Mouse (Mus musculus): ENCODE data around the gene Crb3. TPM values are rescaled to one million over a fixed set of nuclear protein-coding genes. Genes with fewer than 3 reads are reported as not detected.

The Crb3 gene
- total RNA-seq, 2 experiments from 2014 or later = 0.22 to 0.29 TPM

GRCm38 (mm10) chr17:57099629-57100325 is 40.9 kb downstream of the Crb3 start:
- no peak for DNase-seq
- intact Hi-C loops (cut with DNase I) = loop anchor here (5.0 kb wide), 2 partner anchors 37 to 233 kb away; no protein-coding TSS in a partner anchor

DNA sequence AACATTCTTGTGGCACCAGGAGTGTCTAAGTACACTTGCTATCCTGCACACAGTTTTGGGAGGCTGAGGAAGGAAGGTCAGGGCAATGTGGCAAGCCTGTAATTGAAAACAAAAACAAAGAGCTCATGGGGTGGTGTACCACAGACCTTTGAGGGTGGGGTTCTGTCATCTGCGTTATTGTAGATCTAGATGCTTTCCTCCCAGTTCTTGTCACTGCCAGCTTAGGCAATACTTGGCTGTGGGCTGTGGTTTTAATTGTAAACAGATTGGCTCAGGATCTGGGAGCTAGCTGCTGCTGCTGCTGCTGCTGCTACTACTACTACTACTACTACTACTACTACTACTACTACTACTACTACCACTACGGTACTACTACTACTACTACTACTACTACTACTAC is 43.4 kb downstream of the Crb3 start:
- no peak for DNase-seq
- intact Hi-C loops (cut with DNase I) = no loop called here

DNA sequence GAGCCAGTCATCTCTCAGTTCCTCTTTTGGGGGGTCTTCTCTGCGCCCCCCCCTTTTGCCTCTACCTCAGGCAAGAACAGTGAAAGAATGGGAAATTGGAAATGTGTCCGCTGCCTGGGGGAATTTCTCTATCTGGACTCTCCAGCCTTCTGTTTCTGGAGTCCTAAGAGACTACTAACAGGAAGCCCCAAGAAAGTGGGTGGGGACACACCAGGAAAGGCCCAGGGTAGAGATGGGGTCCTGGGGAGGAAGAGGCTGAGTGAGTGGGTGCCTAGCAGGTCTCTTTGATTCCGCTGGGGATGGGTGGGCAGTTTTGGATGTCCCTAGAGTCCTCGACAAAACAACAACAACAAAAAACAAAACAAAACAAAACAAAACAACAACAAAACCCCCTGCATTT is 45.6 kb downstream of the Crb3 start:
- DNase-seq = no peak
- intact Hi-C loops (cut with DNase I) = no loop called here

- intact Hi-C loops (cut with DNase I) = no loop called here
- DNase-seq = peak; percentile 36 to 51
Measured at GRCm38 (mm10) chr17:57105181-57106034, 46.5 kb downstream of the Crb3 start, which contains the start of gene Tnfsf9. Tnfsf9 (plus strand) TSS chr17:57105325.

GRCm38 (mm10) chr17:57106035-57106368 is 47.1 kb downstream of the Crb3 start:
- DNase-seq = no peak
- intact Hi-C loops (cut with DNase I) = no loop called here

DNA sequence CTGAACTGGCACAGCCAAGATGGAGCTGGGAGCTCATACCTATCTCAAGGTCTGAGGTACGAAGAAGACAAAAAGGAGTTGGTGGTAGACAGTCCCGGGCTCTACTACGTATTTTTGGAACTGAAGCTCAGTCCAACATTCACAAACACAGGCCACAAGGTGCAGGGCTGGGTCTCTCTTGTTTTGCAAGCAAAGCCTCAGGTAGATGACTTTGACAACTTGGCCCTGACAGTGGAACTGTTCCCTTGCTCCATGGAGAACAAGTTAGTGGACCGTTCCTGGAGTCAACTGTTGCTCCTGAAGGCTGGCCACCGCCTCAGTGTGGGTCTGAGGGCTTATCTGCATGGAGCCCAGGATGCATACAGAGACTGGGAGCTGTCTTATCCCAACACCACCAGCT is 48.2 kb downstream of the Crb3 start:
- intact Hi-C loops (cut with DNase I) = no loop called here
- no peak for DNase-seq

- DNase-seq = no peak
- intact Hi-C loops (cut with DNase I) = no loop called here
Measured at GRCm38 (mm10) chr17:57108040-57108665, 49.2 kb downstream of the Crb3 start.

- intact Hi-C loops (cut with DNase I) = no loop called here
- DNase-seq = no peak
Measured at GRCm38 (mm10) chr17:57108666-57109171, 49.8 kb downstream of the Crb3 start.

DNA sequence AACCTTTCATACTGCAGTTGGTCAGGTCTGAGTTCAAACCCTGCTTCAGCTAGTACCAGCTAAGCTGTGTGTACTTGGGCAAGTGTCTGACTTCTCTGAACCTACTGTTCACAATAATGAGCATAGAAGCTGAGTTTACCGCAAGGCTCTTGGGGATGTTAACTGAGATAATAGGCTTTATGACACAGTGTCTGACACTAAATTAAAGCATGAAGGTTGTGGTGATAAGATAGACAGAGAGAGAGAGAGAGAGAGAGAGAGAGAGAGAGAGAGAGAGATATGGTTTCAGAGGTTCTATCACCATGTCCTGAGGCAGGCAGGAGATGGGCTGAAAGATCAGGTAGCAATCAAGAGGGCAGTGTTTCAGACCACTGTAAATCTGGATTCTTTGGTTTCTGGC is 51.1 kb downstream of the Crb3 start:
- DNase-seq = no peak
- intact Hi-C loops (cut with DNase I) = no loop called here

- peak in 1 of 2 experiments; percentile 8 for DNase-seq
Measured at GRCm38 (mm10) chr17:57112768-57113474, 54.0 kb downstream of the Crb3 start.

More at GRCm38 (mm10) chr17:57112768-57113474, 54.0 kb downstream of the Crb3 start:
- intact Hi-C loops (cut with DNase I) = no loop called here

Other genes with a start within 250 kb of the Crb3 start
- 1 to 10 TPM; 4.3 to 6.0 TPM for gene Rfx2, start 228.1 kb upstream of the Crb3 start, total RNA-seq (2021)
- gene Acsbg2, start 184.7 kb upstream of the Crb3 start, total RNA-seq (2021) = not detected
- gene 1700061G19Rik, start 183.6 kb upstream of the Crb3 start, total RNA-seq (2021) = not detected
- gene Mllt1, start 123.7 kb upstream of the Crb3 start, total RNA-seq (2021) = 10 to 100 TPM; 22.0 to 22.7 TPM
- not detected for gene Acer1, start 77.0 kb upstream of the Crb3 start, total RNA-seq (2021)
- 10 to 100 TPM; 57.3 to 64.0 TPM for gene Clpp, start 68.8 kb upstream of the Crb3 start, total RNA-seq (2021)
- gene Alkbh7, start 61.8 kb upstream of the Crb3 start, total RNA-seq (2021) = 10 to 100 TPM; 49.6 to 52.8 TPM
- not detected for gene Pspn, start 59.1 kb upstream of the Crb3 start, total RNA-seq (2021)
- gene Gtf2f1, start 47.8 kb upstream of the Crb3 start, total RNA-seq (2021) = 10 to 100 TPM; 22.0 to 23.6 TPM
- gene Gm17949, start 47.6 kb upstream of the Crb3 start, total RNA-seq (2021) = not detected
- gene Khsrp, start 27.6 kb upstream of the Crb3 start, total RNA-seq (2021) = 10 to 100 TPM; 54.7 to 56.7 TPM
- not detected for gene Slc25a41, start 17.5 kb upstream of the Crb3 start, total RNA-seq (2021)
- gene Slc25a23, start 758 bp downstream of the Crb3 start, total RNA-seq (2021) = 10 to 100 TPM; 69.3 to 73.8 TPM
- 1 to 10 TPM; 2.0 TPM for gene Dennd1c, start 19.4 kb downstream of the Crb3 start, total RNA-seq (2021)
- 1 to 10 TPM; 3.3 to 3.9 TPM for gene Tubb4a, start 28.7 kb downstream of the Crb3 start, total RNA-seq (2021)
- gene Tnfsf9, start 46.2 kb downstream of the Crb3 start, total RNA-seq (2021) = under 1 TPM; 0.36 to 0.44 TPM
- gene Cd70, start 90.7 kb downstream of the Crb3 start, total RNA-seq (2021) = not detected
- under 1 TPM in 1 of 2 experiments, not detected in 1; 0.22 TPM for gene Tnfsf14, start 135.1 kb downstream of the Crb3 start, total RNA-seq (2021)
- gene C3, start 169.0 kb downstream of the Crb3 start, total RNA-seq (2021) = 10 to 100 TPM; 47.9 to 65.0 TPM
- gene Gpr108, start 189.3 kb downstream of the Crb3 start, total RNA-seq (2021) = 10 to 100 TPM; 25.9 to 26.8 TPM
- gene Trip10, start 190.3 kb downstream of the Crb3 start, total RNA-seq (2021) = 10 to 100 TPM; 72.3 to 77.5 TPM
- gene Vav1, start 220.0 kb downstream of the Crb3 start, total RNA-seq (2021) = 1 to 10 TPM; 2.2 to 5.5 TPM